Mouse (Mus musculus) layer of hippocampus, adult 8-10 months (tissue): ENCODE measurements at regions not wholly inside any gene's neighbourhood (a gene's known extent, or its start where the extent isn't known, plus 50 kb on each side); places are given as distances from the start of the nearest gene placed in this dataset.

ENCODE experiments used
- DNase-seq, 2 experiments: peaks; one replicate each; pipeline ENCODE4 v3.0.0; 2022; ENCODE audit warnings: low spot score in 2 of 2

DNA sequence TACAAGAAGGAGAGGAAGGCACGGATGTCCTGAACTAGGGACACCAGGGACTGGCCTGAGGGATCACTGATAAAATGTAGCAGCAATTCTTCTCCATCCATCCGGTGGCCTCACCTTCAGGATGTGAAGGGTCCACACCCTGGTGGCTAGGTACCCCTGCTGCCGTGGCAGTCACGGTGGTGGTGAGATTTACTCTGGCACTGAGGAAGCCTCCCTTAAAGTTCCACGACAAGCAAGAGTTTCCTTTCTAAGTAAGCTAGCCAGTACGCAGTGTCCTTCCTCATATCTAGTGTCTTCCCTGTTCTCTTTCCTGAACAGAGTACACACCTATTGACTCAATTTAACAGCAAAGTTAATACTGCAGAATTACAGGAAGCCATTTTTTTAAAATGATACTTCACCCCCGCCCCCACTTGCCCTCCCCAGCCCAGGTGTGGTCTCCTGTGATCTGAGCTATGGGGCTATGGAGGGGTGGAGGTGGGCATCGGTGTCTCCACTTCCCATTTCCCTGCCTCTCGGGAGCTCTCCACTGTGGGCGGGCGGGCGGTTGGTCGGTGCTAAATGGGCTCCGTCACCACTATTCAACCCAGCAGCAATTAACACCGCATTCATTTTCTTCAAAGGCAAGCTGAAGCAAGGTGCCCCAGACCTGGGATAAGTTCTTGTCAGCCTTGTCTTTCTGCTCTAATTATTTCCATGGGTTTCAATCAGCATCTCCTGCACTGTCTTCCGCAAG is 201.2 kb upstream of the Klf14 start:
- DNase-seq = no peak

DNA sequence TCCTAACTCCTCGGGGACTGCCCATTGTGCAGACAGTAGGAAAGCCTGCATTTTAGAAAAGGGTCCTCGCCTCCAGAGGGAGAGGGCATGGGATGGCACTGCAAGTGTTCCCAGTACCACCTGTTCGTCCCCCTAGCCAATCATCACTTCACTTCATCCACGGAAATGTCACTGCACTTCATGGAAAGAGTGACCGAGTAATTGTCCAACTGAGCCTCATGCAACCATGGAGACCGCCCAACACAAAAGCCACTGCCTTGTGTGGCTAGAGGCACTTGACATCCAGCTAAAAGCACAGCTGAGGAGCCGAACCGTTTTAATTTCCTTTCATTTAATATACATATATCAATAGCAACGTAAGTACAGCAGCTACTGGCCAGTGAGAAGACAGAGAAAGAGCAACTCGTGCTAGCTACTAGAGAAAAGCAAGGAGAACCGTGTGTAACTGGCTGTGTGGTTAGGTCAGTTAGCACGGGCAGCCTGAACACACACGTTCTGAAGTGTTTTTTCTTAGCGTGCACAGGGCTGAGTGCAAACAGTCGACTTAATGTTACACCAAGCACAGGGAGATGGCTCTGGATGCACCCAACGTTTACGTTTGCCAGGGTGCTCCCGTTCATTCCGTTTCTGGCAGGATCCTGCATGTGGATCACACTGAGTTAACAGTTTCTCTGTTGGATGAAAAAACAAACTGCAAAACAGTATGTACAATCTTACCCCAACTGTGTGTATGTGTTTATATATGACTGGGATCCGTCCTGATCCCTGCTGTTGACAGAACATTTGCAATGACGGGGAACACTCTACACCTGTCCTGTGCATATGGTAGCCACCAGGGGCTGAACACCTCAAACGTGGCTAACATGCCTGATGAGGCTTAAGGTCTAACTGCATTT is 202.8 kb upstream of the Klf14 start:
- DNase-seq = no peak

GRCm38 (mm10) chr6:31165011-31165410 is 206.1 kb upstream of the Klf14 start:
- DNase-seq = no peak

- DNase-seq = no peak
Observed at GRCm38 (mm10) chr6:31166347-31166746, 207.5 kb upstream of the Klf14 start.

DNA sequence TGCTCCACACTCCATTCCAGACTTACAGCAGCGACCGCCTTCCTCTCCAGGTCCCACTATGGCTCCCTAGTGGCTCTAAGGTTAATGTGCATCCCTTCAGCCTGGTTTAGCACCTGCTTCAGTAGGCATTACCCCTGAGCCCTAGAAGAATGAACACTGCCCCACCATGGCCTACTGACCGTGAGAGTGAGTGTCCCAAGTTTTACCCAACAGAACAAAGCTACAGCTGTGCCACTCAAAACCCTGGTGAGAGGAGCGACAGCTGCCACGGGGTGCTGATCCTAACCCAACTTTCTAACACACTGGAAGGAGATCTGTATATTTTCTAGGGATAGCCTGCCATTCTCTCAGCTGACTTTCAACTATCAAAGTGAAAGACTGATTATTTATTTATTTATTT is 208.9 kb upstream of the Klf14 start:
- DNase-seq = no peak

- no peak for DNase-seq
Observed at GRCm38 (mm10) chr6:31168730-31169129, 209.9 kb upstream of the Klf14 start.

DNA sequence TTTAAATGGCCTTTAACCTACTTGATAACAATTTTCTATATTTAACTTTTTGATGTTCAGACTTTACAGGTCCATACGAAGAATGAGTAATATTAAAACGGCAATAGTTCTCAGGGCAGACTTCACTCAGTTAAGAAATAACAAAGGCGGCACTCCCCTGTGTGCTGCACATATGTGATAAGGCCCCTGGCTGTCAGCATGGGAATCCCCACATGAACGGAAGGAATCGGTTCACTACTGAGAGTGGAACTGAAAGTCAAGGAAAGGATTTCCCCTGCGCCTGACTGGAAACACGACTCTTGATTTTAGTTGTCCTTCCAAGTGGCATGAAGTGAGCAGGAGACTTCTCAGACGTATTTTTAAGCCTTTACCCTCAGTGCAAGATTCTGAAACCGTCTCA is 210.5 kb upstream of the Klf14 start:
- DNase-seq = no peak

- no peak for DNase-seq
Observed at GRCm38 (mm10) chr6:31169868-31170600, 211.2 kb upstream of the Klf14 start.

- no peak for DNase-seq
Observed at GRCm38 (mm10) chr6:31171831-31172569, 213.1 kb upstream of the Klf14 start.

- DNase-seq = no peak
Observed at GRCm38 (mm10) chr6:31175769-31176168, 216.9 kb upstream of the Klf14 start.

GRCm38 (mm10) chr6:31176368-31176767 is 217.5 kb upstream of the Klf14 start:
- no peak for DNase-seq

DNA sequence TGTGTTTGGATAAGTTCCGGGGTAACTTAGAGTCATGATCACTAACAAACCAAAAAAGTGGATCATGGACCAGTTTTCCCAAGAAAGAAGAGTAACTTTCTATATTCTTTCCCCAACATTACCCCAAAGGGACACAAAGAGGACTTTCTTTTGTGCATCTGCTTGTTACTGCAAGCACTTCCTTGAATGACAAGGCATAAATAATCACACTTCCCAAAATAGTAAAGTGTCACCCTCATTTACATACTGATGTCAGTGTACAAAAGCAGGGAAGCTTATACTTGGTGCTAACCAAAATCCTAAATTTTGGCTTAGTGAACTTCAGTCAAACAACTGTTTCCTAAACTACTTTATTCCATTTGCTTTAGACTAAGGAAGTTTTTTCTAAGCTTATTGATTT is 218.0 kb upstream of the Klf14 start:
- no peak for DNase-seq

- no peak for DNase-seq
Observed at GRCm38 (mm10) chr6:31178201-31178880, 219.5 kb upstream of the Klf14 start.

DNA sequence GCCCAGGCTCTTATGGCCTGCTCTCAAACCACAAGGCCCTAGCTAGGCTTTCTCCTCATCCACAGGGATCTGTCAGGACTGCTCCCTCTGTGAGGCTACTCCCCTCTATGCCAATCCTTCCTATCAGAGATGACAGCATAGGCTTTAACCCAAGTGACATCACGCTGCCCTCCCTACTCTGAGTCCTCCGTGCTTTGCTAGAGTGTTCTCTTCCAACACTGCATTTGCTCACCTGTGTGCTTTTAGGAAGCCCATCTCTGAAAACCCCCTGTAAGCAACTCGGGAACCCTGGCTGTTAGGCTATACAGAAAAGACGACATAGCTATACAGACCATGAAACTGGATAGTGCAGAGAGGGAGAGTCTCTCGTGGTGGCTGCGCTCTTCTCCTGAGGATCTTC is 216.3 kb upstream of the Mkln1 start:
- DNase-seq = no peak

GRCm38 (mm10) chr6:31183127-31183526 is 215.4 kb upstream of the Mkln1 start:
- DNase-seq = no peak

DNA sequence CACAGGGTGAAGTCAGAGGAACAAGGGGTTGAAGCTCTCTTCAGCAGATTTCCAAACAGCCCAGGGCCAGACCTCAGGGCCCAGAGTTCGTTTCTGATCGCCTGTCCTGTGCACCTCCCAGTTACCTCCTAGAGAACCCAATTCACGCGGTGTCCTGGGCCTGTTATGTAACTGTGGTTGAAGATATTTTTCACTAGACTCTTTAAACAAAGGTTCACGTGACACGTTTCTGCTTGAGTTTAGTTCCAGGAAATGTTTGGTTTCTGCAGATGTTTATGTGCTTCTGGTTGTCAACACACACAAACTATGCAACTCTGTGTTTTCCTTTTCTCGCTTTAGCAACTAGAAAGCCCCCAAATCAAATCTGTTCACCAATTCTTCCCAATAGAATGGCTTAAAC is 214.0 kb upstream of the Mkln1 start:
- no peak for DNase-seq

GRCm38 (mm10) chr6:31185151-31185550 is 213.4 kb upstream of the Mkln1 start:
- no peak for DNase-seq

DNA sequence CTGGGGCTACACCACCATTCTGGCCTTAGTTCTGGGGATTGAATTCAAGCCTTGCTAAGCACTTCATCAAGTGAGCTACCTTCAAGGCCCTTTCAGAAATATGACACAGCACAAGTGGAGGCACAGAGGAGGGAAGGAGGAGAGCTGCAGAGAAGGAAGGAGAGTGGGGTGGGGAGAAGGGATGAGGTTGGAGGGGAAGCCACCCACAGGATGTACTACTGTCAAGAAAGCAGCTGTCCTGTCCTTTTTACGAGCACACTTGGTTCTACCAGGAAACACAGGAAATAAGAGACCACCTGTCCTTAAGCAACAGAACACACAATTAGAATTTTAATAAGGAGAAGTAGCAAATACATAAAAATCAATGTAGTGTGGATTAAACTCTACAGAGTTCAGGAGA is 210.5 kb upstream of the Mkln1 start:
- DNase-seq = no peak

GRCm38 (mm10) chr6:31189060-31189459 is 209.5 kb upstream of the Mkln1 start:
- DNase-seq = no peak

DNA sequence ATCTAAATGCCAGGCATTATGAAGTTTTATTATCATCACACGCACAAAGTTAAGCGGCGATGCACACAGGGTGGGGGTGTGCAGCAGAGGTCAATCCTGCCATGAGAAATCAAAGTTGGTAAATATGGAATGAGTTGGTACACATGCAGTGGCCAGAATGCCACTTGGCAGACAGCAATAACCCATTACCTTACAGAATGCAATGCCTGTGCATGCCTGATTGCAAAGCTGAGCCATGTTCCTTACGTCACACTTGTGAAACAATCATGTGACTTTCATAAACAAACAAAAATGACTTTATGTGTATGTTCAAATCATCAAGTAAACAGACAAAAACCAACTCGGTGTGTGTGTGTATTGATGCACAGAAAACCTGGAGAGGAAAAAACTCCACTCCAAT is 208.5 kb upstream of the Mkln1 start:
- no peak for DNase-seq
